Mouse (Mus musculus) MEL (cell line): Measurements from ENCODE around the gene Npm3. TPM values are rescaled to one million over a fixed set of nuclear protein-coding genes. Genes with fewer than 3 reads are reported as not detected.
A peak's percentile ranks its signal among the peaks of the same experiment; 100 is the strongest.

Source experiments
- DNase-seq: peaks from one replicate; pipeline ENCODE4 v3.0.0; 2011; ENCODE audit warnings: low read depth, low spot score
- H3K27ac ChIP-seq: 2 replicates; pipeline ENCODE4 v1.5.1; 2012; ENCODE audit warnings: low read depth, mild to moderate bottlenecking, control low read depth, low read length, moderate library complexity; ENCODE audit not compliant: control insufficient read depth
- H3K27me3 ChIP-seq, 2 experiments: fragments of 150-350 bp in 1 of 2; sonication (generic) in 1 of 2; 2 replicates each; pipeline ENCODE4 v1.6.1; 2012; ENCODE audit warnings: low read length in 2 of 2, mild to moderate bottlenecking in 2 of 2, improper control_type of control experiment in 1 of 2, moderate library complexity in 1 of 2; ENCODE audit not compliant: insufficient read depth in 2 of 2, control insufficient read depth in 1 of 2
- H3K36me3 ChIP-seq, 2 experiments: 2 replicates each; pipeline ENCODE4 v1.6.1; 2012 to 2014; ENCODE audit warnings: low read length in 2 of 2, improper control_type of control experiment in 1 of 2, inconsistent platforms in 1 of 2, mild to moderate bottlenecking in 1 of 2; ENCODE audit not compliant: insufficient read depth in 2 of 2, control insufficient read depth in 1 of 2
- H3K4me1 ChIP-seq, 2 experiments: fragments of 150-350 bp in 1 of 2; sonication (generic) in 1 of 2; 2 replicates each; pipeline ENCODE4 v1.6.1; 2012; ENCODE audit warnings: low read length in 2 of 2, improper control_type of control experiment in 1 of 2, mild to moderate bottlenecking in 1 of 2; ENCODE audit not compliant: insufficient read depth in 2 of 2, control insufficient read depth in 1 of 2
- H3K4me3 ChIP-seq, 2 experiments: fragments of 150-350 bp in 1 of 2; sonication (generic) in 1 of 2; 2 replicates each; pipeline ENCODE4 v1.5.1; 2012; ENCODE audit warnings: low read depth in 2 of 2, low read length in 2 of 2, mild to moderate bottlenecking in 2 of 2, moderate library complexity in 2 of 2, control low read depth in 1 of 2, improper control_type of control experiment in 1 of 2; ENCODE audit not compliant: control insufficient read depth in 1 of 2, insufficient read depth in 1 of 2
- H3K79me2 ChIP-seq: 2 replicates; pipeline ENCODE4 v1.6.1; 2012; ENCODE audit warnings: mild to moderate bottlenecking, low read length, moderate library complexity; ENCODE audit not compliant: control insufficient read depth, poor library complexity, insufficient read depth
- H3K9ac ChIP-seq: 2 replicates; pipeline ENCODE4 v1.6.1; 2012; ENCODE audit warnings: low read depth, mild to moderate bottlenecking, control low read depth, low read length, moderate library complexity; ENCODE audit not compliant: control insufficient read depth, poor library complexity, severe bottlenecking
- H3K9me3 ChIP-seq: fragments of 150-350 bp; sonication (generic); replicated peaks from 2 replicates; pipeline ENCODE4 v1.6.1; 2012; ENCODE audit warnings: mild to moderate bottlenecking, low read length, improper control_type of control experiment, moderate library complexity; ENCODE audit not compliant: insufficient read depth
- BHLHE40 ChIP-seq: IDR thresholded peaks from 2 replicates; pipeline ENCODE4 v1.6.1; 2012; ENCODE audit warnings: low read depth, mild to moderate bottlenecking, inconsistent platforms, low read length, improper control_type of control experiment, borderline replicate concordance
- CHD1 ChIP-seq: IDR thresholded peaks from 2 replicates; pipeline ENCODE4 v1.6.1; 2012; ENCODE audit warnings: low read depth, mild to moderate bottlenecking, inconsistent platforms, low read length, improper control_type of control experiment
- CHD2 ChIP-seq: IDR thresholded peaks from 2 replicates; pipeline ENCODE4 v1.6.1; 2011; ENCODE audit warnings: low read length, improper control_type of control experiment
- E2F4 ChIP-seq: IDR thresholded peaks from 2 replicates; pipeline ENCODE4 v1.6.1; 2011; ENCODE audit warnings: low read depth, low read length, improper control_type of control experiment, borderline replicate concordance
- ELF1 ChIP-seq: IDR thresholded peaks from 2 replicates; pipeline ENCODE4 v1.6.1; 2014; ENCODE audit warnings: low read depth, mild to moderate bottlenecking, inconsistent platforms, low read length, improper control_type of control experiment, moderate library complexity
- EP300 ChIP-seq, 2 experiments: IDR thresholded peaks; 2 replicates each; pipeline ENCODE4 v1.6.1; 2011; ENCODE audit warnings: improper control_type of control experiment in 2 of 2, low read length in 2 of 2, low read depth in 1 of 2, mild to moderate bottlenecking in 1 of 2
- ETS1 ChIP-seq: IDR thresholded peaks from 2 replicates; pipeline ENCODE4 v1.6.1; 2012; ENCODE audit warnings: low read depth, mild to moderate bottlenecking, inconsistent platforms, low read length, improper control_type of control experiment, moderate library complexity
- GATA1 ChIP-seq: IDR thresholded peaks from 2 replicates; pipeline ENCODE4 v1.6.1; 2011; ENCODE audit warnings: low read depth, low read length, improper control_type of control experiment
- HCFC1 ChIP-seq: IDR thresholded peaks from 2 replicates; pipeline ENCODE4 v1.6.1; 2012; ENCODE audit warnings: low read depth, mild to moderate bottlenecking, inconsistent platforms, low read length, improper control_type of control experiment, moderate library complexity
- KAT2A ChIP-seq: conservative IDR thresholded peaks from 2 replicates; pipeline ENCODE4 v1.6.1; 2012; ENCODE audit warnings: low read depth, low read length, improper control_type of control experiment, inconsistent platforms
- MAFK ChIP-seq: IDR thresholded peaks from 2 replicates; pipeline ENCODE4 v1.6.1; 2011; ENCODE audit warnings: low read depth, mild to moderate bottlenecking, low read length, improper control_type of control experiment, borderline replicate concordance
- MAX ChIP-seq: IDR thresholded peaks from 2 replicates; pipeline ENCODE4 v1.6.1; 2011; ENCODE audit warnings: low read length, improper control_type of control experiment
- MAZ ChIP-seq: IDR thresholded peaks from 2 replicates; pipeline ENCODE4 v1.6.1; 2012; ENCODE audit warnings: low read depth, mild to moderate bottlenecking, inconsistent platforms, low read length, improper control_type of control experiment
- MXI1 ChIP-seq: IDR thresholded peaks from 2 replicates; pipeline ENCODE4 v1.6.1; 2011; ENCODE audit warnings: mild to moderate bottlenecking, low read depth, low read length, improper control_type of control experiment
- MYB ChIP-seq: IDR thresholded peaks from 2 replicates; pipeline ENCODE4 v1.6.1; 2011; ENCODE audit warnings: mild to moderate bottlenecking, low read depth, low read length, improper control_type of control experiment
- MYC ChIP-seq: IDR thresholded peaks from 2 replicates; pipeline ENCODE4 v1.6.1; 2011; ENCODE audit warnings: low read depth, mild to moderate bottlenecking, low read length, improper control_type of control experiment, moderate library complexity
- NELFE ChIP-seq: IDR thresholded peaks from 2 replicates; pipeline ENCODE4 v1.6.1; 2011; ENCODE audit warnings: low read depth, low read length, improper control_type of control experiment
- NRF1 ChIP-seq: IDR thresholded peaks from 2 replicates; pipeline ENCODE4 v1.6.1; 2014; ENCODE audit warnings: low read depth, mild to moderate bottlenecking, inconsistent platforms, low read length, improper control_type of control experiment, moderate library complexity; ENCODE audit not compliant: poor library complexity, insufficient read depth, severe bottlenecking
- POLR2A ChIP-seq, 2 experiments: IDR thresholded peaks; 2 replicates each; pipeline ENCODE4 v1.6.1; 2011 to 2012; ENCODE audit warnings: low read length in 2 of 2, mild to moderate bottlenecking in 2 of 2, control low read depth in 1 of 2, improper control_type of control experiment in 1 of 2, low read depth in 1 of 2, moderate library complexity in 1 of 2; ENCODE audit not compliant: control insufficient read depth in 1 of 2, insufficient read depth in 1 of 2, poor library complexity in 1 of 2
- POLR2AphosphoS2 ChIP-seq: IDR thresholded peaks from 2 replicates; pipeline ENCODE4 v1.6.1; 2011; ENCODE audit warnings: low read length, improper control_type of control experiment
- RAD21 ChIP-seq: IDR thresholded peaks from 2 replicates; pipeline ENCODE4 v1.6.1; 2011; ENCODE audit warnings: mild to moderate bottlenecking, low read depth, low read length, improper control_type of control experiment
- RCOR1 ChIP-seq: IDR thresholded peaks from 2 replicates; pipeline ENCODE4 v1.6.1; 2012; ENCODE audit warnings: low read depth, mild to moderate bottlenecking, inconsistent platforms, low read length, improper control_type of control experiment
- SIN3A ChIP-seq: IDR thresholded peaks from 2 replicates; pipeline ENCODE4 v1.6.1; 2012; ENCODE audit warnings: low read length, improper control_type of control experiment, inconsistent platforms
- TAL1 ChIP-seq: IDR thresholded peaks from 2 replicates; pipeline ENCODE4 v1.6.1; 2012; ENCODE audit warnings: mild to moderate bottlenecking, inconsistent platforms, low read length, moderate library complexity, mixed read lengths
- TBP ChIP-seq: IDR thresholded peaks from 2 replicates; pipeline ENCODE4 v1.8.0; 2011; ENCODE audit warnings: low read depth, low read length, improper control_type of control experiment
- TCF12 ChIP-seq: IDR thresholded peaks from 2 replicates; pipeline ENCODE4 v1.6.1; 2014; ENCODE audit warnings: low read depth, mild to moderate bottlenecking, inconsistent platforms, low read length, improper control_type of control experiment, moderate library complexity
- UBTF ChIP-seq: IDR thresholded peaks from 2 replicates; pipeline ENCODE4 v1.6.1; 2012; ENCODE audit warnings: low read depth, mild to moderate bottlenecking, inconsistent platforms, low read length, improper control_type of control experiment, moderate library complexity, borderline replicate concordance; ENCODE audit not compliant: insufficient read depth
- USF1 ChIP-seq: IDR thresholded peaks from 2 replicates; pipeline ENCODE4 v1.6.1; 2014; ENCODE audit warnings: low read depth, mild to moderate bottlenecking, inconsistent platforms, low read length, improper control_type of control experiment, moderate library complexity
- USF2 ChIP-seq, 2 experiments: IDR thresholded peaks; 2 replicates each; pipeline ENCODE4 v1.6.1; 2011 to 2012; ENCODE audit warnings: improper control_type of control experiment in 2 of 2, low read length in 2 of 2, borderline replicate concordance in 1 of 2, inconsistent platforms in 1 of 2, low read depth in 1 of 2, mild to moderate bottlenecking in 1 of 2; ENCODE audit not compliant: insufficient read depth in 1 of 2
- ZC3H11A ChIP-seq: IDR thresholded peaks from 2 replicates; pipeline ENCODE4 v1.6.1; 2012; ENCODE audit warnings: low read depth, mild to moderate bottlenecking, inconsistent platforms, low read length, improper control_type of control experiment
- ZKSCAN1 ChIP-seq: IDR thresholded peaks from 2 replicates; pipeline ENCODE4 v1.6.1; 2012; ENCODE audit warnings: low read depth, mild to moderate bottlenecking, inconsistent platforms, low read length, improper control_type of control experiment, moderate library complexity
- ZMIZ1 ChIP-seq: IDR thresholded peaks from 2 replicates; pipeline ENCODE4 v1.6.1; 2012; ENCODE audit warnings: low read depth, mild to moderate bottlenecking, inconsistent platforms, low read length, improper control_type of control experiment, moderate library complexity
- ZNF384 ChIP-seq: IDR thresholded peaks from 2 replicates; pipeline ENCODE4 v1.6.1; 2012; ENCODE audit warnings: low read depth, mild to moderate bottlenecking, inconsistent platforms, low read length, improper control_type of control experiment
- polyA plus RNA-seq, 2 experiments: library from polyadenylated mRNA; stranded (reverse) in 1 of 2; unstranded in 1 of 2; fragments of >175 nt in 1 of 2; fragments of >200 nt in 1 of 2; gene quantifications; 2 replicates each; pipeline versions ENCODE4 v1.2.1 to v1.2.4; 2012; ENCODE audit warnings: low replicate concordance in 2 of 2, low read depth in 1 of 2; ENCODE audit not compliant: insufficient read length in 2 of 2, insufficient read depth in 1 of 2, missing spikeins in 1 of 2
- total RNA-seq: library from RNA; depleted of rRNA; stranded (reverse); fragments of 300-350 nt; gene quantifications from 2 replicates; pipeline ENCODE4 v1.2.3, GENCODE M21; 2012; rRNA removed

The Npm3 gene
- 417 and 426 TPM in 2 replicates for total RNA-seq
- polyA plus RNA-seq = 100 to 1,000 TPM in 1 of 2 experiments, not detected in 1; 602 TPM

- H3K9ac ChIP-seq = peak within 1 kb of the TSS; percentile 85
- peaks cover 17% of the 10 kb centered on the region for H3K79me2 ChIP-seq
- DNase-seq = peak; percentile 95
- H3K4me1 ChIP-seq = peaks cover 0 to 8% of the 10 kb centered on the region in 2 experiments; a peak in 2 of 4 replicates
- H3K27ac ChIP-seq = peak within 1 kb of the TSS; percentile 84
- TF ChIP-seq MXI1 = peak; percentile 73
- TF ChIP-seq TCF12 = peak; percentile 71; the same call in 1 of the 2 replicates
- peak; percentile 88 for TF ChIP-seq MAZ
- peak; percentile 15; the same call in 1 of the 2 replicates for TF ChIP-seq ZNF384
- TF ChIP-seq CHD1 = peak; percentile 96
- peak; percentile 95 for TF ChIP-seq MYC
- TF ChIP-seq POLR2AphosphoS2 = peak; percentile 97
- TF ChIP-seq MYB = peak; percentile 73
- peak; percentile 88 for TF ChIP-seq ZMIZ1
- no peak for TF ChIP-seq BHLHE40
- no peak for TF ChIP-seq RCOR1
- no peak for TF ChIP-seq USF1
- no peak for TF ChIP-seq GATA1
- no peak for TF ChIP-seq CHD2
- no peak for TF ChIP-seq ZC3H11A
- TF ChIP-seq ETS1 = peak; percentile 20; the same call in 1 of the 2 replicates
- TF ChIP-seq KAT2A = peak; percentile 58; the same call in 1 of the 2 replicates
- TF ChIP-seq E2F4 = no peak; the same call in 1 of the 2 replicates
- 0 out of 2 replicates have a peak, but pooled peaks have one; percentile 27 for TF ChIP-seq NRF1
- peak; percentile 97 for TF ChIP-seq SIN3A
- TF ChIP-seq HCFC1 = peak; percentile 87
- TF ChIP-seq RAD21 = no peak
- TF ChIP-seq MAFK = no peak
- peak in 1 of 2 experiments; percentile 60; a peak in 2 of 4 replicates for TF ChIP-seq EP300 (IDR thresholded peaks at IDR 0.05; ENCODE audit: low read depth in 1 of 2, low read length in 2 of 2)
- peak; percentile 56; the same call in 1 of the 2 replicates for TF ChIP-seq TBP
- peak; percentile 79 for TF ChIP-seq MAX
- TF ChIP-seq TAL1 = no peak
- peak; percentile 84 for TF ChIP-seq ELF1
- TF ChIP-seq NELFE = peak; percentile 88
- no peak for TF ChIP-seq USF2 (IDR thresholded peaks at IDR 0.05; ENCODE audit: borderline replicate concordance in 1 of 2, insufficient read depth in 1 of 2, low read depth in 1 of 2, low read length in 2 of 2)
- 0 out of 2 replicates have a peak, but pooled peaks have one; percentile 43 for TF ChIP-seq ZKSCAN1
- no peak for TF ChIP-seq UBTF
- TF ChIP-seq POLR2A (IDR thresholded peaks at IDR 0.05; ENCODE audit: control insufficient read depth in 1 of 2, insufficient read depth in 1 of 2, low read depth in 1 of 2, low read length in 2 of 2, poor library complexity in 1 of 2) = peak; percentile 85 to 96
- peak within 1 kb of the TSS; percentile 88 to 92 for H3K4me3 ChIP-seq
- H3K9me3 ChIP-seq = no peaks in the 10 kb centered on the region
- H3K36me3 ChIP-seq = peaks cover 11 to 14% of the 10 kb centered on the region in 2 experiments
- no peaks in the 10 kb centered on the region for H3K27me3 ChIP-seq
These were observed at the start of gene Npm3 for GRCm38 (mm10) chr19:45749243-45750043. Gene Npm3, minus strand, starts transcription at chr19:45749591.
